Mouse (Mus musculus) thymus, adult 2 months (tissue): ENCODE measurements at regions not wholly inside any gene's neighbourhood (a gene's known extent, or its start where the extent isn't known, plus 50 kb on each side); places are given as distances from the start of the nearest gene placed in this dataset.

ENCODE experiments used
- CTCF ChIP-seq: fragments of 200-500 bp; IDR thresholded peaks from 2 replicates; pipeline ENCODE4 v1.5.1; 2012; ENCODE audit warnings: mild to moderate bottlenecking, control low read depth, low read length, moderate library complexity, borderline replicate concordance; ENCODE audit not compliant: control insufficient read depth, poor library complexity, insufficient read depth; ENCODE audit errors: extremely low read depth
- POLR2A ChIP-seq: fragments of 200-500 bp; IDR thresholded peaks from 2 replicates; pipeline ENCODE4 v1.6.1; 2012; ENCODE audit warnings: mild to moderate bottlenecking, low read length, control low read depth, moderate library complexity; ENCODE audit not compliant: control insufficient read depth, poor library complexity, insufficient read depth; ENCODE audit errors: extremely low read depth

DNA sequence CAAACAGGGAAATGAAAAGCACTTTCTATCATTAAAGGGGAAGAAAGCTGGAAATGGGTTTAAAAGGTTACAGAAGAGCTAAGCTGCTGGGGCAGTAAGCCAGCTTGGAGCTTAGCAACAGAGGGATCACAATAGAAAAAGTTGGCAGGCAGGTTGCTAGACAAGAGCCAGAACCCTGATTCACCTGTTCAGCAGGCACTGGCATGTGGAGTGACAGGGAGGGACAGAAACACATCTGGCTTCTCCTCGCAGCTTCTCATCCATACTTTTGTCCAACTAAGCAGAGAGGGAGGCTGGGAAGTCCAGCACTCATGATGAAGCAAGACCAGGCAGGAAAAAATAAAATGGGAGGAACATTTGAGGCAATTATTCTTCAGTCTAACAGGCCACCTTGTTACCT lies 81.3 kb upstream of the Thrb start:
- TF ChIP-seq CTCF (no peak), POLR2A (no peak)
